Mouse (Mus musculus) MEL (cell line): ENCODE measurements at regions not wholly inside any gene's neighbourhood (a gene's known extent, or its start where the extent isn't known, plus 50 kb on each side); places are given as distances from the start of the nearest gene placed in this dataset.
A peak's percentile ranks its signal among the peaks of the same experiment; 100 is the strongest.

Source experiments
- DNase-seq: peaks from one replicate; pipeline ENCODE4 v3.0.0; 2011; ENCODE audit warnings: low read depth, low spot score
- H3K27ac ChIP-seq: 2 replicates; pipeline ENCODE4 v1.5.1; 2012; ENCODE audit warnings: low read depth, mild to moderate bottlenecking, control low read depth, low read length, moderate library complexity; ENCODE audit not compliant: control insufficient read depth
- H3K27me3 ChIP-seq, 2 experiments: fragments of 150-350 bp in 1 of 2; sonication (generic) in 1 of 2; 2 replicates each; pipeline ENCODE4 v1.6.1; 2012; ENCODE audit warnings: low read length in 2 of 2, mild to moderate bottlenecking in 2 of 2, improper control_type of control experiment in 1 of 2, moderate library complexity in 1 of 2; ENCODE audit not compliant: insufficient read depth in 2 of 2, control insufficient read depth in 1 of 2
- H3K36me3 ChIP-seq, 2 experiments: 2 replicates each; pipeline ENCODE4 v1.6.1; 2012 to 2014; ENCODE audit warnings: low read length in 2 of 2, improper control_type of control experiment in 1 of 2, inconsistent platforms in 1 of 2, mild to moderate bottlenecking in 1 of 2; ENCODE audit not compliant: insufficient read depth in 2 of 2, control insufficient read depth in 1 of 2
- H3K4me1 ChIP-seq, 2 experiments: fragments of 150-350 bp in 1 of 2; sonication (generic) in 1 of 2; 2 replicates each; pipeline ENCODE4 v1.6.1; 2012; ENCODE audit warnings: low read length in 2 of 2, improper control_type of control experiment in 1 of 2, mild to moderate bottlenecking in 1 of 2; ENCODE audit not compliant: insufficient read depth in 2 of 2, control insufficient read depth in 1 of 2
- H3K4me3 ChIP-seq, 2 experiments: fragments of 150-350 bp in 1 of 2; sonication (generic) in 1 of 2; 2 replicates each; pipeline ENCODE4 v1.5.1; 2012; ENCODE audit warnings: low read depth in 2 of 2, low read length in 2 of 2, mild to moderate bottlenecking in 2 of 2, moderate library complexity in 2 of 2, control low read depth in 1 of 2, improper control_type of control experiment in 1 of 2; ENCODE audit not compliant: control insufficient read depth in 1 of 2, insufficient read depth in 1 of 2
- H3K79me2 ChIP-seq: 2 replicates; pipeline ENCODE4 v1.6.1; 2012; ENCODE audit warnings: mild to moderate bottlenecking, low read length, moderate library complexity; ENCODE audit not compliant: control insufficient read depth, poor library complexity, insufficient read depth
- H3K9ac ChIP-seq: 2 replicates; pipeline ENCODE4 v1.6.1; 2012; ENCODE audit warnings: low read depth, mild to moderate bottlenecking, control low read depth, low read length, moderate library complexity; ENCODE audit not compliant: control insufficient read depth, poor library complexity, severe bottlenecking
- H3K9me3 ChIP-seq: fragments of 150-350 bp; sonication (generic); replicated peaks from 2 replicates; pipeline ENCODE4 v1.6.1; 2012; ENCODE audit warnings: mild to moderate bottlenecking, low read length, improper control_type of control experiment, moderate library complexity; ENCODE audit not compliant: insufficient read depth
- BHLHE40 ChIP-seq: IDR thresholded peaks from 2 replicates; pipeline ENCODE4 v1.6.1; 2012; ENCODE audit warnings: low read depth, mild to moderate bottlenecking, inconsistent platforms, low read length, improper control_type of control experiment, borderline replicate concordance
- CHD2 ChIP-seq: IDR thresholded peaks from 2 replicates; pipeline ENCODE4 v1.6.1; 2011; ENCODE audit warnings: low read length, improper control_type of control experiment
- CTCF ChIP-seq, 3 experiments: IDR thresholded peaks in 2 of 3; conservative IDR thresholded peaks in 1 of 3; 2 replicates each; pipeline ENCODE4 v1.5.1; 2011 to 2012; ENCODE audit warnings: low read length in 3 of 3, low read depth in 2 of 3, mild to moderate bottlenecking in 2 of 3, improper control_type of control experiment in 1 of 3, inconsistent platforms in 1 of 3, mixed read lengths in 1 of 3, moderate library complexity in 1 of 3; ENCODE audit not compliant: control insufficient read depth in 1 of 3, insufficient read depth in 1 of 3, poor library complexity in 1 of 3, severe bottlenecking in 1 of 3
- ELF1 ChIP-seq: IDR thresholded peaks from 2 replicates; pipeline ENCODE4 v1.6.1; 2014; ENCODE audit warnings: low read depth, mild to moderate bottlenecking, inconsistent platforms, low read length, improper control_type of control experiment, moderate library complexity
- ETS1 ChIP-seq: IDR thresholded peaks from 2 replicates; pipeline ENCODE4 v1.6.1; 2012; ENCODE audit warnings: low read depth, mild to moderate bottlenecking, inconsistent platforms, low read length, improper control_type of control experiment, moderate library complexity
- GABPA ChIP-seq: IDR thresholded peaks from 2 replicates; pipeline ENCODE4 v1.6.1; 2012; ENCODE audit warnings: low read depth, mild to moderate bottlenecking, inconsistent platforms, low read length, improper control_type of control experiment, moderate library complexity
- HCFC1 ChIP-seq: IDR thresholded peaks from 2 replicates; pipeline ENCODE4 v1.6.1; 2012; ENCODE audit warnings: low read depth, mild to moderate bottlenecking, inconsistent platforms, low read length, improper control_type of control experiment, moderate library complexity
- MAX ChIP-seq: IDR thresholded peaks from 2 replicates; pipeline ENCODE4 v1.6.1; 2011; ENCODE audit warnings: low read length, improper control_type of control experiment
- MXI1 ChIP-seq: IDR thresholded peaks from 2 replicates; pipeline ENCODE4 v1.6.1; 2011; ENCODE audit warnings: mild to moderate bottlenecking, low read depth, low read length, improper control_type of control experiment
- MYB ChIP-seq: IDR thresholded peaks from 2 replicates; pipeline ENCODE4 v1.6.1; 2011; ENCODE audit warnings: mild to moderate bottlenecking, low read depth, low read length, improper control_type of control experiment
- NELFE ChIP-seq: IDR thresholded peaks from 2 replicates; pipeline ENCODE4 v1.6.1; 2011; ENCODE audit warnings: low read depth, low read length, improper control_type of control experiment
- POLR2A ChIP-seq, 2 experiments: IDR thresholded peaks; 2 replicates each; pipeline ENCODE4 v1.6.1; 2011 to 2012; ENCODE audit warnings: low read length in 2 of 2, mild to moderate bottlenecking in 2 of 2, control low read depth in 1 of 2, improper control_type of control experiment in 1 of 2, low read depth in 1 of 2, moderate library complexity in 1 of 2; ENCODE audit not compliant: control insufficient read depth in 1 of 2, insufficient read depth in 1 of 2, poor library complexity in 1 of 2
- POLR2AphosphoS5 ChIP-seq: IDR thresholded peaks from 2 replicates; pipeline ENCODE4 v1.6.1; 2012; ENCODE audit warnings: low read depth, borderline replicate concordance, mild to moderate bottlenecking, inconsistent platforms, low read length, moderate library complexity, mixed read lengths
- RAD21 ChIP-seq: IDR thresholded peaks from 2 replicates; pipeline ENCODE4 v1.6.1; 2011; ENCODE audit warnings: mild to moderate bottlenecking, low read depth, low read length, improper control_type of control experiment
- SIN3A ChIP-seq: IDR thresholded peaks from 2 replicates; pipeline ENCODE4 v1.6.1; 2012; ENCODE audit warnings: low read length, improper control_type of control experiment, inconsistent platforms
- SMC3 ChIP-seq: IDR thresholded peaks from 2 replicates; pipeline ENCODE4 v1.6.1; 2011; ENCODE audit warnings: low read depth, low read length, improper control_type of control experiment
- TBP ChIP-seq: IDR thresholded peaks from 2 replicates; pipeline ENCODE4 v1.8.0; 2011; ENCODE audit warnings: low read depth, low read length, improper control_type of control experiment
- TCF12 ChIP-seq: IDR thresholded peaks from 2 replicates; pipeline ENCODE4 v1.6.1; 2014; ENCODE audit warnings: low read depth, mild to moderate bottlenecking, inconsistent platforms, low read length, improper control_type of control experiment, moderate library complexity
- UBTF ChIP-seq: IDR thresholded peaks from 2 replicates; pipeline ENCODE4 v1.6.1; 2012; ENCODE audit warnings: low read depth, mild to moderate bottlenecking, inconsistent platforms, low read length, improper control_type of control experiment, moderate library complexity, borderline replicate concordance; ENCODE audit not compliant: insufficient read depth
- USF1 ChIP-seq: IDR thresholded peaks from 2 replicates; pipeline ENCODE4 v1.6.1; 2014; ENCODE audit warnings: low read depth, mild to moderate bottlenecking, inconsistent platforms, low read length, improper control_type of control experiment, moderate library complexity
- ZC3H11A ChIP-seq: IDR thresholded peaks from 2 replicates; pipeline ENCODE4 v1.6.1; 2012; ENCODE audit warnings: low read depth, mild to moderate bottlenecking, inconsistent platforms, low read length, improper control_type of control experiment
- ZKSCAN1 ChIP-seq: IDR thresholded peaks from 2 replicates; pipeline ENCODE4 v1.6.1; 2012; ENCODE audit warnings: low read depth, mild to moderate bottlenecking, inconsistent platforms, low read length, improper control_type of control experiment, moderate library complexity
- ZMIZ1 ChIP-seq: IDR thresholded peaks from 2 replicates; pipeline ENCODE4 v1.6.1; 2012; ENCODE audit warnings: low read depth, mild to moderate bottlenecking, inconsistent platforms, low read length, improper control_type of control experiment, moderate library complexity
- ZNF384 ChIP-seq: IDR thresholded peaks from 2 replicates; pipeline ENCODE4 v1.6.1; 2012; ENCODE audit warnings: low read depth, mild to moderate bottlenecking, inconsistent platforms, low read length, improper control_type of control experiment

DNA sequence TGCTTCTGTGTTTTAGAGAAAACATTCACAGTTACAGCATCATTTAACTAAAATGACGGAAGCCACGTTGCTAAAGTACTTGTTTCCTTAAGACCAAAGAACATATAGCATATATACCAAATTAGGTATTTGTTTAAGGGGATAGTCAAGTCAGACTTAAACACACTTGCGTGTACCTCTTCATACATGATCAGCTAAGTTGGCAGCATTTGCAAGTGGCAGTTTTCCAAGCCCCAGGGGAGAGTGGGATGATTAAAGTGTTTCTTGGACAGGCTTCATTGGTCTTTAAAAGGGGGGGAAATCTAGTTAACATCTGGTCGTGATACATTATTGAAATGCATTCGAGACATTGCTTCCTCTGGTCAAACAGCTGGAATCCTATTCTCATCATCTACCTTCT, 120.7 kb upstream of the Diaph3 start:
- Histone ChIP-seq H3K9ac (no peak overlapping the region), H3K27me3 (no peaks in the 10 kb centered on the region), H3K36me3 (no peaks in the 10 kb centered on the region), H3K9me3 (no peaks in the 10 kb centered on the region), H3K4me1 (no peaks in the 10 kb centered on the region), H3K79me2 (no peaks in the 10 kb centered on the region), H3K4me3 (no peak overlapping the region), H3K27ac (no peak overlapping the region)
- TF ChIP-seq SIN3A (no peak), ZKSCAN1 (no peak), NELFE (no peak), RAD21 (no peak), CHD2 (no peak), MXI1 (no peak), ZMIZ1 (no peak), TBP (no peak), POLR2A (IDR thresholded peaks at IDR 0.05; ENCODE audit: control insufficient read depth in 1 of 2, insufficient read depth in 1 of 2, low read depth in 1 of 2, low read length in 2 of 2, poor library complexity in 1 of 2) (no peak), HCFC1 (no peak)
- DNase-seq: no peak

GRCm38 (mm10) chr14:87264826-87265225, 123.8 kb upstream of the Diaph3 start:
- H3K9me3 ChIP-seq: no peaks in the 10 kb centered on the region
- H3K36me3 ChIP-seq: no peaks in the 10 kb centered on the region
- H3K4me3 ChIP-seq: no peak overlapping the region
- no peak overlapping the region for H3K9ac ChIP-seq
- TF ChIP-seq RAD21 (no peak; the same call in 1 of the 2 replicates), TBP (no peak), USF1 (no peak), UBTF (no peak), BHLHE40 (no peak)
- no peaks in the 10 kb centered on the region for H3K4me1 ChIP-seq
- no peak for DNase-seq
- no peaks in the 10 kb centered on the region for H3K79me2 ChIP-seq
- no peaks in the 10 kb centered on the region for H3K27me3 ChIP-seq
- H3K27ac ChIP-seq: no peak overlapping the region

GRCm38 (mm10) chr14:87266309-87266708, 125.3 kb upstream of the Diaph3 start:
- Histone ChIP-seq H3K27me3 (no peaks in the 10 kb centered on the region), H3K27ac (no peak overlapping the region), H3K4me3 (no peak overlapping the region), H3K9me3 (no peaks in the 10 kb centered on the region)
- DNase-seq: peak; percentile 23
- TF ChIP-seq ETS1: no peak
- TF ChIP-seq UBTF: no peak
- no peak for TF ChIP-seq MAX
- no peak for TF ChIP-seq SMC3
- no peak for TF ChIP-seq ZKSCAN1
- TF ChIP-seq GABPA: no peak
- no peak for TF ChIP-seq BHLHE40
- TF ChIP-seq MYB: no peak
- no peak for TF ChIP-seq ZNF384
- TF ChIP-seq TCF12: no peak
- no peak for TF ChIP-seq ZC3H11A
- no peak for TF ChIP-seq CTCF (IDR thresholded peaks at IDR 0.05 in 2 of 3, conservative IDR thresholded peaks at IDR 0.05 in 1 of 3; ENCODE audit: control insufficient read depth in 1 of 3, insufficient read depth in 1 of 3, low read depth in 2 of 3, low read length in 3 of 3, poor library complexity in 1 of 3, severe bottlenecking in 1 of 3)
- no peak for TF ChIP-seq POLR2AphosphoS5
- no peak for TF ChIP-seq SIN3A
- no peak for TF ChIP-seq ELF1
- TF ChIP-seq, all 39 proteins: peak for 0
- H3K36me3 ChIP-seq: no peaks in the 10 kb centered on the region
- H3K9ac ChIP-seq: no peak overlapping the region
- H3K79me2 ChIP-seq: no peaks in the 10 kb centered on the region
- H3K4me1 ChIP-seq: no peaks in the 10 kb centered on the region
